Mouse (Mus musculus) erythroblast, embryonic 14.5 days (primary cell): ENCODE measurements at regions not wholly inside any gene's neighbourhood (a gene's known extent, or its start where the extent isn't known, plus 50 kb on each side); places are given as distances from the start of the nearest gene placed in this dataset.

Experiments
- H3K27me3 ChIP-seq: 2 replicates; pipeline ENCODE4 v1.6.1; 2012; ENCODE audit warnings: inconsistent platforms; ENCODE audit not compliant: control insufficient read depth
- H3K36me3 ChIP-seq: 2 replicates; pipeline ENCODE4 v1.6.1; 2012; ENCODE audit warnings: mild to moderate bottlenecking, inconsistent platforms; ENCODE audit not compliant: control insufficient read depth
- H3K4me1 ChIP-seq: 2 replicates; pipeline ENCODE4 v1.6.1; 2012; ENCODE audit warnings: inconsistent platforms; ENCODE audit not compliant: control insufficient read depth
- H3K4me3 ChIP-seq: replicated peaks from 2 replicates; pipeline ENCODE3; 2012; ENCODE audit warnings: moderate library complexity, mild to moderate bottlenecking, inconsistent platforms
- H3K9me3 ChIP-seq: 2 replicates; pipeline ENCODE4 v1.6.1; 2012; ENCODE audit warnings: low read length, inconsistent platforms, mixed read lengths; ENCODE audit not compliant: control insufficient read depth
- GATA1 ChIP-seq: IDR thresholded peaks from 2 replicates; pipeline ENCODE4 v1.6.1; 2012; ENCODE audit warnings: low read length, inconsistent platforms, mixed read lengths
- TAL1 ChIP-seq: IDR thresholded peaks from 3 replicates; pipeline ENCODE4 v1.6.1; 2012; ENCODE audit warnings: low read length, inconsistent platforms, mixed read lengths

DNA sequence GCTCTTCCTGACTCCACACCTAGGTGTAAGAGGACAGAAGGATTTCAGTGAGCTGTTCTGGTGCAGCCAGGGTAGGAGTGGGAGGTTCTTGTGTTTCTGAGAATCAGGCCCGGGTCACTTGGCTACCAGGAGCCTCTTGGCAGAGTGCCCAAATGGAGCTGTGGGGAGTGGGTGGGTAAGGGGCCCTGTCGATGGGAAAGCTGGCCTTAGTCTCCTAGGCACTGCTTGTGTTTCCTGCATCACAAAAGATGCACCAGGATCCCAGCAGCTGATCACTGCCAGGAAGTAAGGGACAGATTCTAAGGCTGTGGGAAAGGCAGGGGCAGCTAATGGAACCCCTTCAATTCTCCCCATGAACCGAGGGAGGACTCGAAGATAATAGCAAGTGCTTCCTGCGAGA lies 107.1 kb upstream of the Pard3b start:
- no peak for TF ChIP-seq TAL1
- no peak for TF ChIP-seq GATA1
- no peaks in the 10 kb centered on the region for H3K4me1 ChIP-seq
- no peaks in the 10 kb centered on the region for H3K9me3 ChIP-seq
- H3K4me3 ChIP-seq, result no peak overlapping the region
- no peaks in the 10 kb centered on the region for H3K27me3 ChIP-seq
- no peaks in the 10 kb centered on the region for H3K36me3 ChIP-seq

DNA sequence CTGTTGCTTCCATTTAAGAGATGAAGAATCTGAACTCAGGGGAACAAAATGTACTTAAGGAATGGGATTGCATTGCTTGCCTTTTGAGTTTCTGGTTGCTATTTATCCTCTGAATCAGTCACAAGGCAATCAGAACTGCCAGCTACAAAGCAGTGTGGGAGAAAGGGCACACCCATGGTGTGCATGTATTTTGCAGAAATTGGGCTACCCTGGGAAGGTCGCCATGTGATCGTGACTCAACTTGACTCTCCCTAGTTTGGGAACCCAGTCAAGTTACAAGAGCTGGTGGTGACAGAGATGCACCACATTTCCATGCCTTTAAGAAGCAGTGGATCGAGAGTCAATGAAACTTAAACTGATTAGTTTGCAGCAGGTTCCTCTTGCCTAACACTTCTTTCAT lies 98.5 kb upstream of the Pard3b start:
- H3K36me3 ChIP-seq, result no peaks in the 10 kb centered on the region
- H3K4me3 ChIP-seq, result no peak overlapping the region
- no peaks in the 10 kb centered on the region for H3K4me1 ChIP-seq
- H3K9me3 ChIP-seq, result no peaks in the 10 kb centered on the region
- no peaks in the 10 kb centered on the region for H3K27me3 ChIP-seq
- no peak for TF ChIP-seq TAL1
- no peak for TF ChIP-seq GATA1

DNA sequence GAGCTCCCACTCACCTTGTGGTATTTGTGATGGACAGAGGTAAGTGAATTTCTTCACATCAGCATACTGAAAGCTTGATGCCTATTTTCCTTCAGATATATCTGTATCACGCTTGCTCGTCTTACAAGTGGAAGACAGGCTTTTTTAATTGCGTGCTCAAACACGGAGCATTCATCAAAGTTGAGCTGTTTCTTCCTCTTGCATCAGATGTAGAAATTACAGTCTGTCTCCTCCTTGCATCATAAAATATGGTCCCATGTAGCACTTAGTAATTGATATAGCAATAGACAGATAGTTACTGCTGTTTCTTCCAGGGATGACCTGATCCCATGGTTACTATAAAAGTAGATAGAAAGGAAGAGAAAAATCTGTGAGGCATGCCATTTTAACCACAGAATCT lies 97.5 kb upstream of the Pard3b start:
- no peaks in the 10 kb centered on the region for H3K4me1 ChIP-seq

DNA sequence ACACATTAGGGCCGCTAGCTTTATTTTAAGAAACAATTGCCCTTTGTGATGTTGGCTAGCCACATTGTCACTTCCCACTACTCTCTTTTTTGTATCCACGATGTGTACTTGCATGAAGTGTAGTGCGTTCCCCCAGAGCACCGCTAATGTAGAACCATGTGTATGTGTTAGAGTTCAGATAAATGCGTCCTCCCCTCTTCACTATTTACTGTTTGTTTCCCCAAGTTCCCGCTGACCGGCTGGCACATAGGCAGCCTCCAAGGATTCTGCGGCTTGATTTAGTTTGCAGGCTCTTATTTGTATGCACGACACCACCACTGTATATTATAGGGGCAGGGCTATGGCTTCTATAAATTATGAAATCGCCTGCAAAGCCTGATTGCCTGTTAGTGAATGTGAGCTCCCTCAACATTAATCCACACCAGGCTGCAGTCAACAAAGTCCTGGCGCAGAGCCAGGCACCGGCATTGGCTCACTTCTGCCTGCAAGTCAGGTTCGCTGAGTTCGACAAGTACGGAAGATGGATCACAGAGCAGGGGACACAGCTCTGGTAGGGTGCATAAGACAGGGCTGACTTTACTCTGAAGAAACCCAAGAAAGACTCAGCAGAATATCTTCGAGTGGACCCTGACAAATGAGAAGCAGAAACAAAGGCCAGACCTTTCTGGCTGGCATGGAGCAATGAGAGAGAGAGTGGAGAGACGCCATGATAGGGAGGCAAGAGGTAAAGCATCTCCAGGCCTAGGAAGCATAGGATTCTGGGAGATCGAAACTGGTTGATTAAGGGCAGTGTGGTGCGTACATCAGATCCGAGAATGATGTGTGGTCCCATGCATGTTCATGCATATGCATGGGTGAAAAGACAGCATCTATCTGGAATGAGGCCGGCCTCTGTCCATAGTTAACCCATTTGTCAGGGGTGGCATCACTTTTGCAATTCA lies 85.8 kb upstream of the Pard3b start:
- no peaks in the 10 kb centered on the region for H3K36me3 ChIP-seq
- TF ChIP-seq TAL1, result no peak
- TF ChIP-seq GATA1, result no peak
- no peaks in the 10 kb centered on the region for H3K4me1 ChIP-seq
- no peak overlapping the region for H3K4me3 ChIP-seq
- H3K27me3 ChIP-seq, result no peaks in the 10 kb centered on the region
- H3K9me3 ChIP-seq, result no peaks in the 10 kb centered on the region

More for the DNA sequence above, 97.5 kb upstream of the Pard3b start:
- H3K36me3 ChIP-seq, result no peaks in the 10 kb centered on the region
- H3K27me3 ChIP-seq, result no peaks in the 10 kb centered on the region
- TF ChIP-seq TAL1 (no peak), GATA1 (no peak)
- no peaks in the 10 kb centered on the region for H3K9me3 ChIP-seq
- no peak overlapping the region for H3K4me3 ChIP-seq

DNA sequence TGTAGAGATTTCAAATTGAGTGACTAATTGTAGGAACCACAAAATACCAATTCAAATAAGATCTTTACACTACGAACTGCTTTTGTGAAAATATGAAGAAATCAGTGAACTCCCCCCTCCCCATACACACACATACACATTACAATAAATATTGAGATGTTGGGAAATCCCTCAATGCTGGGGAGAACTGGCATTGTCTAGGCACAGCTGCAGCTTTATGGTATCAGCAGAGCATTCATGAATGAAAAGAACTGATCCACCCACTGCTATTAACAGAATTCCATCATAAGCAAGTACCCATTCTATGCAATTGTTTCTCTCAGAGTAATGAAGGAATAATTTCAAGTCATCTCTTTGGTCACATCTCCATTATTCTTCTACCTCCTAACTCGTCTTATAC lies 79.1 kb upstream of the Pard3b start:
- TF ChIP-seq GATA1 (no peak), TAL1 (no peak)
- H3K36me3 ChIP-seq, result no peaks in the 10 kb centered on the region
- no peaks in the 10 kb centered on the region for H3K9me3 ChIP-seq
- H3K4me1 ChIP-seq, result no peaks in the 10 kb centered on the region
- H3K4me3 ChIP-seq, result no peak overlapping the region
- no peaks in the 10 kb centered on the region for H3K27me3 ChIP-seq

DNA sequence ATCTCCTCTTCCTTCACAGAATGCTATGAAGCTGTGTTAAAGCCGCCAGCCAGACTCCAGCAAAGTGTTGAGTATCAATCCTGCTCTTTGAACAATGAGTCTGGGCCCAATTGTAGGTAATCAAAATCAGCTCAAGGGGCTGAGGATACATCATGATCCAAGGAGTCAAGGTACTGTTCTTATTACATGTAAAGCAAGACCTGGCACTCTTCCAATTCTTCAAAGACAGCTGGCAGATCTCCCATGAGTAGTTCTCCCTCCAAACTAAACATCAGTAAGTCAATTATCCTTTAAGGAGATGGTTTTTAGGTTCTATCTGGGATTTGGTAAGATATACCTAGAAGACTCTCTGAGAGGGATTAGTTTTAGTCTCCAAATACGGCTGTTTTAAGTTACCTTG lies 76.5 kb upstream of the Pard3b start:
- no peak for TF ChIP-seq GATA1
- TF ChIP-seq TAL1, result no peak
- no peaks in the 10 kb centered on the region for H3K4me1 ChIP-seq
- H3K4me3 ChIP-seq, result no peak overlapping the region
- H3K9me3 ChIP-seq, result no peaks in the 10 kb centered on the region
- no peaks in the 10 kb centered on the region for H3K36me3 ChIP-seq
- H3K27me3 ChIP-seq, result no peaks in the 10 kb centered on the region

DNA sequence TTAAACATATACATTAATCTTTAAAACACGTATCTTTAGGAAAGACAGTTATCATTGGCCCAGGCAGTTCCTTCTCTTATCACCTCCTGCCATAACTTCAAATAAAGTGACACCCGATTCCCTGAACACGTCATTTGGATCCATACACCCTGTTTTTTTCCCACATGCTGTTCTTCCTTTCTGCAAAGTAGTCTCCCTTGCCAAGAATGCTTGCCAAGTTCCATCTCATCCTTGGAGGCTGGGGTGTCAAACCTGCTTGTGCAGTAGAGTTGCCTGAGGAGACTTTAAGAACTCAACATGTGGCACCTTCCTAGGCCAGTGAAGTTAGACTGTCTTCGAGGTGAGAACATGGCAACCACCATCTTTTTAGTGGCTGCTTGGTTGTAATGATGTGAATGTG lies 73.2 kb upstream of the Pard3b start:
- Histone ChIP-seq H3K36me3 (no peaks in the 10 kb centered on the region), H3K27me3 (no peaks in the 10 kb centered on the region), H3K9me3 (no peaks in the 10 kb centered on the region; the same call in 1 of the 2 replicates), H3K4me1 (no peaks in the 10 kb centered on the region), H3K4me3 (no peak overlapping the region)
- TF ChIP-seq GATA1 (no peak), TAL1 (no peak)

DNA sequence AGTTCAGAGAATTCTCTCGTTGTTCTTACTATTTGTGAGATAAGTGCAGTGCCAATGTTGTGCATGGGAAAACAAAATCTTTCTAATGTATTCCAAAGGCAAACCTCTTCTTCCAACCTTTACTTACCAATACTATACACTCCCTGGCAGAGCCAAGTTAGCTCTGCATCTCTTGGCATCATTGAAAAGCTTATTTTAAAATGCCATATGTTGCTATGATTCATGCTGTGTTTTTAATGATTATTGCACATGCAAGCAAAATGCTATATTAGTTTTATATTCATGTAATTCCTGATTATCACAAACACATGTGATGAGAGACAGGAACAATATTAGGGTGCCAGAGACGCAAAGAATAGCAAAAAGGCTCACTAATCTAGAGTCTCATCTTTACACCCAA lies 64.3 kb upstream of the Pard3b start:
- Histone ChIP-seq H3K9me3 (no peaks in the 10 kb centered on the region), H3K27me3 (no peaks in the 10 kb centered on the region), H3K4me1 (no peaks in the 10 kb centered on the region), H3K36me3 (no peaks in the 10 kb centered on the region), H3K4me3 (no peak overlapping the region)
- TF ChIP-seq TAL1 (no peak), GATA1 (no peak)

DNA sequence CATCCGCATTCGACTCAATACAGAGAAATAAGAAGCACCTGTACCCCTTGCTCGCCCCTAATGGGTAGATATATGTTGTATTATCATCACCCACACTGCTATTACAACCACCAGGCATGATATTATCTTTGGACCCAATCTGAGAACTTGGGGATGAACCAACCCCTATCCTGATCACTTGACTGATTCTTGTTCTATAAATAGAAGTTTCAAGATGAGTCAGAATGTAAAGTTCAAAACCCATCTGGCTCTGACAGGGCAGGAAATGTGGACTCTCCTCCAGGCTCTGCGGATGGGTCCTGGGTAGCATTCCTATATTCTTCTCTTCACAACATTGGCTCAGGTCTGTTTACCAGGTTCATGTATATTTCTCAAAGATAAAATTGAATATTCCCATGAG lies 61.9 kb upstream of the Pard3b start:
- Histone ChIP-seq H3K27me3 (no peaks in the 10 kb centered on the region), H3K9me3 (no peaks in the 10 kb centered on the region), H3K36me3 (no peaks in the 10 kb centered on the region), H3K4me3 (no peak overlapping the region), H3K4me1 (no peaks in the 10 kb centered on the region)
- TF ChIP-seq GATA1, result no peak
- TF ChIP-seq TAL1, result no peak
